In the genomic region with DNA sequence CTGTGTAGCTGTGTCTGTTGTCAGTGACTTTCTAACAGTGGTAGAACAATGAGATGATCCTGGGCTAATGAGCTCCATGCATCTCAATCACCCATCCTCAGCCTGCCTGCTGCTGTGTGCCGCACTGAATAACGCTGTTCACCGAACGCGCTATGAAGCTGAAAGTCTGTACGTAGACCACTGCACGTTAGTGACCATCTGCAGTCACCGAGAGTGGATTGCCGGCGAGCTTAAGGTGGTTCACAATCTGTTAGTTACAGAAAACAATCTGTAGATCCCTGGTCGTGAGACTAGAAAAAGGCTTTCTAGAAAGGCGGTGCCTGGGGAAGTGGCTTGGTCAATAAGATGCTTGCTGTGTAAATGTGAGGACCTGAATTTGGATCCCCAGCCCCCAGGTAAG, we compare ENCODE assay signal across 21 mouse cellular contexts. TPM values are rescaled to one million over a fixed set of nuclear protein-coding genes. Genes with fewer than 3 reads are reported as not detected.
DNase-seq lines count a peak whose midpoint lies in the region; ATAC-seq and TF ChIP-seq lines count a peak whose summit lies in the region.
"Had no signal": no experiment of that assay in that cellular context is flagged by ENCODE, and none has a peak within 500 bp of the region (broad histone marks: within the 10 kb centered on the region; RNA-seq: fewer than 3 reads in every experiment).

No protein-coding gene starts in this region.

- H3K9me3 ChIP-seq in hindbrain, embryonic 11.5 days (ENCODE audit: control insufficient read depth, low read length) = no peaks in the 10 kb centered on the region
- no peaks in the 10 kb centered on the region for H3K9me3 ChIP-seq in hindbrain, embryonic 15.5 days
- H3K9me3 ChIP-seq: embryonic facial prominence, embryonic 15.5 days; forebrain, embryonic 10.5 days had no signal

- H3K27me3 ChIP-seq in hindbrain, embryonic 11.5 days (ENCODE audit: control insufficient read depth, insufficient read depth, low read length) = no peaks in the 10 kb centered on the region
- no peaks in the 10 kb centered on the region for H3K27me3 ChIP-seq in hindbrain, embryonic 15.5 days
- H3K27me3 ChIP-seq: embryonic facial prominence, embryonic 15.5 days; heart, embryonic 12.5 days; Patski had no signal

- no peak for ATAC-seq in hindbrain, embryonic 11.5 days (ENCODE audit: low FRiP score)
- ATAC-seq in hindbrain, embryonic 15.5 days (ENCODE audit: low FRiP score, low read depth) = 0 out of 2 replicates have a peak, but pooled peaks have one; percentile 20
- ATAC-seq: activated CD4-positive, CD25-positive, alpha-beta regulatory T cell, adult 4 months; forebrain, embryonic 16.5 days; intestine, embryonic 16.5 days; Patski had no signal

- H3K9ac ChIP-seq in hindbrain, embryonic 11.5 days (ENCODE audit: low read depth, low read length) = no peak overlapping the region
- H3K9ac ChIP-seq in hindbrain, embryonic 15.5 days = no peak overlapping the region
- H3K9ac ChIP-seq: embryonic facial prominence, embryonic 15.5 days; heart, embryonic 12.5 days had no signal

- no peak overlapping the region for H3K4me2 ChIP-seq in hindbrain, embryonic 11.5 days (replicated peaks; ENCODE audit: low read depth, low read length)
- no peak overlapping the region for H3K4me2 ChIP-seq in hindbrain, embryonic 15.5 days
- H3K4me2 ChIP-seq: embryonic facial prominence, embryonic 15.5 days; heart, embryonic 12.5 days had no signal

- WGBS in hindbrain, embryonic 11.5 days = 86% methylated on average over 12 of the region's 12 CpGs
- WGBS in hindbrain, embryonic 15.5 days = 56% methylated on average over 12 of the region's 12 CpGs

- no peak for DNase-seq in layer of hippocampus, adult 2 months (ENCODE audit: low spot score in 2 of 2)
- DNase-seq in layer of hippocampus, postnatal 36 days = no peak
- peak; percentile 50 for DNase-seq in brain, adult 2 months (ENCODE audit: low read depth, low spot score)
- no peak for DNase-seq in hindbrain, embryonic 11.5 days (ENCODE audit: low spot score)
- no peak for DNase-seq in heart, postnatal 25 days (ENCODE audit: low spot score)
- no peak for DNase-seq in right cerebral cortex, postnatal 36 days (ENCODE audit: low spot score in 2 of 2)
- DNase-seq: adrenal gland, postnatal 14 days; cerebellum, adult 2 months; embryo, embryonic 11 days; gastrocnemius, postnatal 10 days; heart, adult 2 months; heart, postnatal 36 days had no signal

- H3K4me1 ChIP-seq in hindbrain, embryonic 11.5 days (replicated peaks; ENCODE audit: control insufficient read depth, insufficient read depth, low read length) = no peaks in the 10 kb centered on the region
- peaks cover 13% of the 10 kb centered on the region for H3K4me1 ChIP-seq in hindbrain, embryonic 15.5 days (replicated peaks)
- H3K4me1 ChIP-seq: embryonic facial prominence, embryonic 15.5 days had no signal

- H3K4me3 ChIP-seq in layer of hippocampus, adult 2 months = no peak overlapping the region
- H3K4me3 ChIP-seq in hindbrain, embryonic 11.5 days (ENCODE audit: low read depth, low read length) = no peak overlapping the region
- no peak overlapping the region for H3K4me3 ChIP-seq in hindbrain, embryonic 15.5 days
- H3K4me3 ChIP-seq: embryonic facial prominence, embryonic 15.5 days; erythroblast, embryonic 14.5 days; forebrain, embryonic 10.5 days; heart, adult 2 months; heart, embryonic 12.5 days had no signal

- no peak for TF ChIP-seq CTCF in layer of hippocampus, adult 2 months (conservative IDR thresholded peaks at IDR 0.05)

- peak overlapping the region; percentile 97 for H3K27ac ChIP-seq in layer of hippocampus, adult 2 months
- H3K27ac ChIP-seq in hindbrain, embryonic 11.5 days (ENCODE audit: low read depth, low read length) = peak overlapping the region; percentile 47; the same call in 1 of the 2 replicates
- no peak overlapping the region for H3K27ac ChIP-seq in hindbrain, embryonic 15.5 days (replicated peaks)
- H3K27ac ChIP-seq: embryonic facial prominence, embryonic 15.5 days; forebrain, embryonic 10.5 days; heart, adult 2 months had no signal

- intact Hi-C loops in heart, postnatal 25 days (cut with DNase I) = no loop called here

- H3K36me3 ChIP-seq in hindbrain, embryonic 11.5 days (ENCODE audit: control insufficient read depth, insufficient read depth, low read length) = no peaks in the 10 kb centered on the region
- no peaks in the 10 kb centered on the region for H3K36me3 ChIP-seq in hindbrain, embryonic 15.5 days
- H3K36me3 ChIP-seq: embryonic facial prominence, embryonic 15.5 days; forebrain, embryonic 10.5 days; heart, embryonic 12.5 days had no signal

RNA-seq across cellular contexts. Expression of a gene that starts 22.4 kb away (rescaled TPM):
- 10 to 100 TPM; 28.3 to 29.7 TPM for total RNA-seq in layer of hippocampus, adult 2 months (2021)
- total RNA-seq in layer of hippocampus, postnatal 36 days (2021) = 10 to 100 TPM; 26.6 to 30.1 TPM
- 3.5 and 4.2 TPM in 2 replicates for polyA plus RNA-seq in hindbrain, embryonic 11.5 days (2014; fragmentation: Nextera tagmentation; extraction: Ambion mirVana)
- 6.1 and 6.2 TPM in 2 replicates for polyA plus RNA-seq in hindbrain, embryonic 15.5 days (2015; fragmentation: Nextera tagmentation; extraction: Ambion mirVana)
- 1 to 10 TPM in 1 of 2 experiments, under 1 TPM in 1; 0.89 to 1.2 TPM for total RNA-seq in heart, postnatal 25 days (2021)

RNA-seq across cellular contexts. Expression of a gene that starts 23.5 kb away (rescaled TPM):
- 100 to 1,000 TPM; 740 to 785 TPM for total RNA-seq in layer of hippocampus, adult 2 months (2021)
- total RNA-seq in layer of hippocampus, postnatal 36 days (2021) = 100 to 1,000 TPM; 725 to 726 TPM
- 9.2 and 11.1 TPM in 2 replicates for polyA plus RNA-seq in hindbrain, embryonic 11.5 days (2014; fragmentation: Nextera tagmentation; extraction: Ambion mirVana)
- 30.8 and 34.5 TPM in 2 replicates for polyA plus RNA-seq in hindbrain, embryonic 15.5 days (2015; fragmentation: Nextera tagmentation; extraction: Ambion mirVana)
- total RNA-seq in heart, postnatal 25 days (2021) = 1 to 10 TPM; 2.1 to 3.4 TPM

Comparison
In these comparisons a context has a peak if more than half of its experiments do, and no peak if none do; other contexts are left out.
1. RNA of a gene that starts 22.4 kb away (total RNA-seq): 26.6 to 30.1 TPM in layer of hippocampus, postnatal 36 days and 28.3 to 29.7 TPM in layer of hippocampus, adult 2 months; 0.89 to 1.2 TPM in heart, postnatal 25 days; every median in the first group is over 10 times any median in the second.
2. RNA of a gene that starts 23.5 kb away (total RNA-seq): 740 to 785 TPM in layer of hippocampus, adult 2 months and 725 to 726 TPM in layer of hippocampus, postnatal 36 days; 2.1 to 3.4 TPM in heart, postnatal 25 days; every median in the first group is over 100 times any median in the second.